Mouse (Mus musculus): ENCODE results near the gene 0610040J01Rik. TPM values are rescaled to one million over a fixed set of nuclear protein-coding genes. Genes with fewer than 3 reads are reported as not detected.

Gene 0610040J01Rik
- polyA plus RNA-seq, 1 experiment from 2014 or later, result 2.1 TPM

DNA sequence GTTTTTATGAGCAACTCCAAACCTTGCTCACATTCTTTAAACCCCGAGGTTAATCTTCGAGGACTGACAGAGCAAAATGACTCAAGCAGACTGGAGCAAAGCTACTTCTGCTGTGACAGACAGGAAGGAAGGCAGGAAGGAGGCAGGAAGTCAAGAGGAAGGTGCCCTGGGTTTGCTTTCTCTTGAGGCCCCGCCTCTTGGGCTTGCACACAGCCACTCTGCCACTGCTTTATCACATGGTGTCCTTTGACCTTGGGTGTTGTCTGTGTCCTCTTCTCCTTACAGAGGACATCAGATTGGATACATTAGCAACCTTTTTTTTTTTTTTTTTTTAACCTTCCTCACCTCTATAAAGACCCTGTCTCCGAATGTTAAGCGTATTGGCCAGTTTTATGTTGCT is 25.0 kb downstream of the 0610040J01Rik start:
- H3K4me3 ChIP-seq (ENCODE audit: low read depth, low read length), result no peak overlapping the region
- WGBS, result 84% methylated on average over 5 of the region's 5 CpGs

DNA sequence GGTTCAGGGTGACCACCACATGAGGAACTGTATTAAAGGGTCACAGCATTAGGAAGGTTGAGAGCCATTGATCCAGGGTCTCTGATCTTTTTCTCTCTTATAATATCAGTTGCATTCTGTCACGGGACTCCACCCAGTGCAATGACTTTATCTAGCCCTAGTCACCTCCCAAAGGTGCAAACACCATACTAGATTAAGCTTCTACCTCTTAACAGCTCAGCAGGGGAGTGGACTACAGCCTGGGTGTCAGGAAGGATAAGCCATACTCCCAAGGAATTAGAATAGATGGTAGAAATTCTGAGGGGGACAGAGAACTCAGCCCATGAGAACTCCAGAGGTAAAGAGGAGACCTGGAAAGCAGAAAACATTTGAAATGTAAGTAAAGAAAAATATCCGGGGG is 25.7 kb downstream of the 0610040J01Rik start:
- Histone ChIP-seq H3K27me3 (ENCODE audit: control insufficient read depth, insufficient read depth, low read length) (no peaks in the 10 kb centered on the region), H3K9ac (replicated peaks; ENCODE audit: low read length) (no peak overlapping the region), H3K27ac (replicated peaks; ENCODE audit: low read depth, low read length) (no peak overlapping the region), H3K4me3 (ENCODE audit: low read depth, low read length) (no peak overlapping the region), H3K4me2 (ENCODE audit: low read depth, low read length) (no peak overlapping the region), H3K36me3 (replicated peaks; ENCODE audit: control insufficient read depth, insufficient read depth, low read depth, low read length) (no peaks in the 10 kb centered on the region), H3K9me3 (replicated peaks; ENCODE audit: control insufficient read depth, low read length) (no peaks in the 10 kb centered on the region), H3K4me1 (ENCODE audit: control insufficient read depth, insufficient read depth, low read length) (no peaks in the 10 kb centered on the region)
- ATAC-seq (replicated peaks; ENCODE audit: insufficient number of reproducible peaks, low FRiP score, low TSS enrichment, low read depth) (no peak), DNase-seq (ENCODE audit: low spot score) (no peak)
- 89% methylated on average over 2 of the region's 2 CpGs for WGBS

More for the DNA sequence above, 25.0 kb downstream of the 0610040J01Rik start:
- Histone ChIP-seq H3K9me3 (replicated peaks; ENCODE audit: control insufficient read depth, low read length) (no peaks in the 10 kb centered on the region), H3K4me1 (ENCODE audit: control insufficient read depth, insufficient read depth, low read length) (no peaks in the 10 kb centered on the region), H3K9ac (replicated peaks; ENCODE audit: low read length) (no peak overlapping the region), H3K4me2 (ENCODE audit: low read depth, low read length) (no peak overlapping the region), H3K27me3 (ENCODE audit: control insufficient read depth, insufficient read depth, low read length) (no peaks in the 10 kb centered on the region), H3K27ac (replicated peaks; ENCODE audit: low read depth, low read length) (no peak overlapping the region), H3K36me3 (replicated peaks; ENCODE audit: control insufficient read depth, insufficient read depth, low read depth, low read length) (no peaks in the 10 kb centered on the region)
- no peak for DNase-seq (ENCODE audit: low spot score)
- ATAC-seq (replicated peaks; ENCODE audit: insufficient number of reproducible peaks, low FRiP score, low TSS enrichment, low read depth), result no peak

DNA sequence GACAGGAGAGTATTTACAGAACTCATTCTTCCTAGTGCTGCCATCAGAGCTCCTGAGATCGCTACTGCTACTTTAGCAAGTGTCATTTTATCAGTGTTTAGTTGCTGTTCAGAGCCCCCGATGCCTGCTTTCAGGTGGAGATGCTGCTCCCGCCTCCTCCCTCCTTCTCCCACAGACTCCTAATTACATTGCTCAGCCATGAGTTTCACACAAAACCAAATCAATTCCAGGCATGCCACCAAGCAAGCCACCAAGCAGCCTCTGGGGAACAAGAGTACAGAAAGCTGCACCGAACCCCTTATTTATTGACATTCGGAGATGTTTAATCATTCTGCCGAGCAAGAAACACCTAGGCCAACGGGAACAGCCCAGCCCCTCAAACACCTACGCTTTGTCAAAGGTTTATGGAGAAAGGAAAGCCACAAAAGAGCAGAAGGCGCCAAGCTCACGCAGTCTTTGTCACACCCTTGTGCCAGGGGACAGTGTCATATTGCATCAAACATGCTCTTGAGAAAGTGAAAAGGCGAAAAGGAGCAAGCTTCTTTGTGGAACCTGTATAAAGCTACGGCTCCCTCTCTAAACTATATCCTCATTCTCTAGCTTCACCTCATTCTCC is 27.7 kb downstream of the 0610040J01Rik start:
- ATAC-seq (replicated peaks; ENCODE audit: insufficient number of reproducible peaks, low FRiP score, low TSS enrichment, low read depth) (no peak), DNase-seq (ENCODE audit: low spot score) (no peak)
- H3K4me2 ChIP-seq (ENCODE audit: low read depth, low read length), result no peak overlapping the region
- no peaks in the 10 kb centered on the region for H3K4me1 ChIP-seq (ENCODE audit: control insufficient read depth, insufficient read depth, low read length)
- no peak overlapping the region for H3K9ac ChIP-seq (replicated peaks; ENCODE audit: low read length)
- no peaks in the 10 kb centered on the region for H3K27me3 ChIP-seq (ENCODE audit: control insufficient read depth, insufficient read depth, low read length)
- no peak overlapping the region for H3K27ac ChIP-seq (replicated peaks; ENCODE audit: low read depth, low read length)
- no peak overlapping the region for H3K4me3 ChIP-seq (ENCODE audit: low read depth, low read length)
- no peaks in the 10 kb centered on the region for H3K9me3 ChIP-seq (replicated peaks; ENCODE audit: control insufficient read depth, low read length)
- H3K36me3 ChIP-seq (replicated peaks; ENCODE audit: control insufficient read depth, insufficient read depth, low read depth, low read length), result no peaks in the 10 kb centered on the region
- WGBS, result 76% methylated on average over 12 of the region's 12 CpGs

DNA sequence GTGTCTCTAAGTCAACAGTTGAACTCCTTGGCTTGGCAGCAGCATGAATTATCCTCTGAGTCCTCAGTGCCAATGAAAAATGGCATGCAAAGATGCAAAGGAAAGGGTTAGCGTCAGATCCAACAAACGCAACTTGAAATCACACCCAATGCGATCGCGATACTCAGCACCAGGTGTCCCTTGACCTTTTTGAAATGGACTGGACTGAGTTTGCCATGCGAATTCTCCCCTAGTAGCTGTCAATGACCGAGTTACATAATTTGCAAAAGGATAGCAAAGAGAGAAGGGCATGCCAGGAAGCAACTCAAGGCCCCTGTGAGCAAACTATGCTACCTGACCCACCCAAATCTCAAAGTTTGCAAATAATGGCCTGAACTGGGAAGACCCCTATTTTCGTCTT is 34.9 kb downstream of the 0610040J01Rik start:
- H3K27ac ChIP-seq (replicated peaks; ENCODE audit: low read depth, low read length), result no peak overlapping the region
- DNase-seq (ENCODE audit: low spot score) (no peak), ATAC-seq (replicated peaks; ENCODE audit: insufficient number of reproducible peaks, low FRiP score, low TSS enrichment, low read depth) (no peak)
- H3K4me3 ChIP-seq (ENCODE audit: low read depth, low read length), result no peak overlapping the region
- H3K27me3 ChIP-seq (ENCODE audit: control insufficient read depth, insufficient read depth, low read length), result no peaks in the 10 kb centered on the region
- H3K9me3 ChIP-seq (replicated peaks; ENCODE audit: control insufficient read depth, low read length), result no peaks in the 10 kb centered on the region
- H3K36me3 ChIP-seq (replicated peaks; ENCODE audit: control insufficient read depth, insufficient read depth, low read depth, low read length), result no peaks in the 10 kb centered on the region
- H3K9ac ChIP-seq (replicated peaks; ENCODE audit: low read length), result no peak overlapping the region
- H3K4me2 ChIP-seq (ENCODE audit: low read depth, low read length), result no peak overlapping the region
- 93% methylated on average over 8 of the region's 8 CpGs for WGBS
- H3K4me1 ChIP-seq (ENCODE audit: control insufficient read depth, insufficient read depth, low read length), result no peaks in the 10 kb centered on the region

DNA sequence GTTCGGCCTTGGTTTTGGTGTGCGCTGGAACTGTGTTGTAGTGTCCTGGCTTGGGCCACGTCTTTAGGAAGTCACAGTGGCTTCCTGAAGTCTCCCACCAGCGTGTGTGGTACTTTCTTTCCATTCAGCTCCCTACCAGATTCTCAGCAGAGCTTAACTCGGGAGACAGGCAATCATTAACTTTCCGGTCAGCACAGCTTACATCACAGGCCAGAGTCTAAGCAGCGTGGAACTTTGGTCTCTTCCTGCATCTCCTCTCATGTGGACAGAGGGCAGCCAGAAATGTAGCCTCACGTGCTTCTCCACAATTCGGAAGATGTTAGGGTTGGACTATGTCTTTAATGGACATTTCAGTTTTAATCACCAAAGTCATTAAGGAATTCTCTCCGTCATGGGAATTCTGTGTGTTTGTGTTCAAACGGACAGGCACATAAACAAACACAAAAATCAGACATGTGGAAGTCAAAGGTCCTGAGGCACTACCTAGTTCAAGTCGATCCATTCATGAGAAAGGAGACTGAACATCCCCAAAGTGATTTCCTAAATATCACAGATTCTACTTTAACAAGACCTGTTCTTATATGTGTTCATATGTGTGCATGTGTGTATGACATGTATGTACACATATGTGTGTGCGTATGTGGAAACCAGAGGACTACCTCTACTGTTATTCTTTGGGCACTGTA is 35.5 kb downstream of the 0610040J01Rik start:
- Histone ChIP-seq H3K4me3 (ENCODE audit: low read depth, low read length) (no peak overlapping the region), H3K9ac (replicated peaks; ENCODE audit: low read length) (no peak overlapping the region), H3K27ac (replicated peaks; ENCODE audit: low read depth, low read length) (no peak overlapping the region), H3K4me1 (ENCODE audit: control insufficient read depth, insufficient read depth, low read length) (no peaks in the 10 kb centered on the region), H3K4me2 (ENCODE audit: low read depth, low read length) (no peak overlapping the region), H3K27me3 (ENCODE audit: control insufficient read depth, insufficient read depth, low read length) (no peaks in the 10 kb centered on the region), H3K36me3 (replicated peaks; ENCODE audit: control insufficient read depth, insufficient read depth, low read depth, low read length) (no peaks in the 10 kb centered on the region), H3K9me3 (replicated peaks; ENCODE audit: control insufficient read depth, low read length) (no peaks in the 10 kb centered on the region)
- DNase-seq (ENCODE audit: low spot score) (no peak), ATAC-seq (replicated peaks; ENCODE audit: insufficient number of reproducible peaks, low FRiP score, low TSS enrichment, low read depth) (no peak)
- WGBS, result 88% methylated on average over 13 of the region's 13 CpGs

- H3K4me2 ChIP-seq (ENCODE audit: low read depth, low read length), result no peak overlapping the region
- no peak overlapping the region for H3K27ac ChIP-seq (replicated peaks; ENCODE audit: low read depth, low read length)
- ATAC-seq (replicated peaks; ENCODE audit: insufficient number of reproducible peaks, low FRiP score, low TSS enrichment, low read depth), result no peak
- no peak for DNase-seq (ENCODE audit: low spot score)
- no peaks in the 10 kb centered on the region for H3K9me3 ChIP-seq (replicated peaks; ENCODE audit: control insufficient read depth, low read length)
- H3K27me3 ChIP-seq (ENCODE audit: control insufficient read depth, insufficient read depth, low read length), result no peaks in the 10 kb centered on the region
- no peak overlapping the region for H3K9ac ChIP-seq (replicated peaks; ENCODE audit: low read length)
- 90% methylated on average over 8 of the region's 8 CpGs for WGBS
- no peaks in the 10 kb centered on the region for H3K4me1 ChIP-seq (ENCODE audit: control insufficient read depth, insufficient read depth, low read length)
- H3K36me3 ChIP-seq (replicated peaks; ENCODE audit: control insufficient read depth, insufficient read depth, low read depth, low read length), result no peaks in the 10 kb centered on the region
- H3K4me3 ChIP-seq (ENCODE audit: low read depth, low read length), result no peak overlapping the region
Observed at GRCm38 (mm10) chr5:63858901-63859300, 46.7 kb downstream of the 0610040J01Rik start.

GRCm38 (mm10) chr5:63867421-63867820 is 55.3 kb downstream of the 0610040J01Rik start:
- no peaks in the 10 kb centered on the region for H3K4me1 ChIP-seq (ENCODE audit: control insufficient read depth, insufficient read depth, low read length)
- DNase-seq (ENCODE audit: low spot score), result peak; percentile 21
- H3K36me3 ChIP-seq (replicated peaks; ENCODE audit: control insufficient read depth, insufficient read depth, low read depth, low read length), result no peaks in the 10 kb centered on the region
- H3K4me3 ChIP-seq (ENCODE audit: low read depth, low read length), result no peak overlapping the region
- H3K9ac ChIP-seq (replicated peaks; ENCODE audit: low read length), result no peak overlapping the region
- H3K27ac ChIP-seq (replicated peaks; ENCODE audit: low read depth, low read length), result no peak overlapping the region
- WGBS, result 24% methylated on average over 3 of the region's 3 CpGs
- no peaks in the 10 kb centered on the region for H3K27me3 ChIP-seq (ENCODE audit: control insufficient read depth, insufficient read depth, low read length)
- H3K9me3 ChIP-seq (replicated peaks; ENCODE audit: control insufficient read depth, low read length), result no peaks in the 10 kb centered on the region
- ATAC-seq (replicated peaks; ENCODE audit: insufficient number of reproducible peaks, low FRiP score, low TSS enrichment, low read depth), result no peak
- H3K4me2 ChIP-seq (ENCODE audit: low read depth, low read length), result no peak overlapping the region

DNA sequence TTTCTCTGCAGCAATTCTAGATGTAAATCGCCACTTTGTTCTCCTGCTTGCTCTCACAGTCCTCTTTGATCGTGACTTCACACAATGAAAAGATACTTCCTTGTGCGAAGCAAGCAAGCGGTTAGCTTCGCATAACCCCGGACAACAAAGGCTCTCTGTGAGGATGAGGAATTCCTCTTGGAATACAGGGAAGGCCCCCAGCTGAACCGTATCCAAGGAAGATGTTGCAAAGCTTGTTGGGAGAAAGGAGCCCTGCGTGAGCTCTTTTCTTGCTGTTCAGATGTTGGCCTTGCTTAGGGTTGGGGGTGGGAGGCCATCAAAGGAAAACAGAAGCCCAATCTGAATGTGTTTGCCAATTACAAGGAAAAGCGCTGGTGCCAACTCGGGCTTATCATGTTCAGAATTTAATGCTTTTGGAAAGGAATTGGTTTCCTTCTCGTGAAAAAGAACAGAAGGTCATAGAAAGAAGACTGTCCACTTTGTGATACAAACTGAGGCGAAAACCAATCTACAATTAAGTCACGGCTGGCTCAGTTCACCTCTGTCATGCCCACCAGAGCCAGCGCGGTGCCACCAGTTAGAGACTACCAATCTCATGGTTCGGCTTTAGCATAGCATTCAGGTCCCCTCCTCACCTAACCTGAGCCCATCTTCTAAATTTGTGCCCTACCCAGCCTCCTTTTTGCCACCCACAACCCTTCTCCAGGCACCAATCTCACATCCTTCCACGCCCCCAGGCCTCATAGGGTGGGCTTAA is 60.2 kb downstream of the 0610040J01Rik start:
- H3K9me3 ChIP-seq (replicated peaks; ENCODE audit: control insufficient read depth, low read length), result no peaks in the 10 kb centered on the region
- no peak for ATAC-seq (replicated peaks; ENCODE audit: insufficient number of reproducible peaks, low FRiP score, low TSS enrichment, low read depth)
- no peak overlapping the region for H3K9ac ChIP-seq (replicated peaks; ENCODE audit: low read length)
- H3K4me1 ChIP-seq (ENCODE audit: control insufficient read depth, insufficient read depth, low read length), result no peaks in the 10 kb centered on the region
- H3K36me3 ChIP-seq (replicated peaks; ENCODE audit: control insufficient read depth, insufficient read depth, low read depth, low read length), result no peaks in the 10 kb centered on the region
- peak; percentile 45 for DNase-seq (ENCODE audit: low spot score)
- H3K27me3 ChIP-seq (ENCODE audit: control insufficient read depth, insufficient read depth, low read length), result no peaks in the 10 kb centered on the region
- H3K27ac ChIP-seq (replicated peaks; ENCODE audit: low read depth, low read length), result no peak overlapping the region
- H3K4me3 ChIP-seq (ENCODE audit: low read depth, low read length), result no peak overlapping the region
- WGBS, result 46% methylated on average over 17 of the region's 17 CpGs
- H3K4me2 ChIP-seq (ENCODE audit: low read depth, low read length), result no peak overlapping the region

Measured in embryonic facial prominence, embryonic 11.5 days (tissue).